Mouse (Mus musculus) inflammation-experienced regulatory T-cells, adult 16 weeks (primary cell): Measurements from ENCODE around the gene Myh3. TPM values are rescaled to one million over a fixed set of nuclear protein-coding genes. Genes with fewer than 3 reads are reported as not detected.

Source experiments
- polyA plus RNA-seq: library from polyadenylated mRNA; unstranded; fragments of 100-300 nt; shearing (Covaris generic); gene quantifications from one replicate; pipeline ENCODE4 v1.2.1, GENCODE M21; 2017

The Myh3 gene
- polyA plus RNA-seq: 1.3 TPM

GRCm38 (mm10) chr11:67078000-67078399 is at the start of gene Myh3:
TSS of gene Myh3 (plus strand) at chr11:67078300.

DNA sequence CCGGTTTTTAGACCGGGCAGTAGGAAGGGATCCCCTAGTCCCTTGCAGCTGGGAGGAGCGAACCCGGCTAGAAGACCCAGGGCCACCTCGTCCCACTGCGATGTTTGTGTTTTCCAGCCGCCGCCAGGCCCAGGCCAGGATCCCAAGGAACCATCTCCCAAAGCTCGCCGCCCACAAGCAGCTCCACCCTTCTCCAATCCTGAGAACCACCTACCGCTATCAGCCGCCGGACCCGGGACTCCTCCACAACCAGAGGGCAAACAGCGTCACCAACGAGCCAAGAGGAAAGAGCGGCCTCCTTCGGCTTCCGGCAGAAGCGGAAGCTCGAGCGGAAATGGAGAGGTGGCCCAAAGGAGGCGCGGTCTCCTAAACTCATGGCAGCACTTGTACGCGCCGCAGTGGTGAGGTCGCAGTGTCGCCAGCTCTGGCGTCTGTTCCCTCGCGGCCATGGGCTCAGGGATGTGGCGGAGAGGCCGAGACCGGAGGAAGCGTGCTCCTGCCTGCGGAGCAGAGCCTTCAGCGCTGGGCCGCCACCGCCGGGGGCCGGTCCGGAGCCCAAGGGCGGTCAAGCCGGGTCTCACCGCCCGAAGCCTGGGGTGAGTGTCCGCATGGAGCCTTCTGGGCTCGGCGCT is 25.7 kb upstream of the Myh3 start, which contains the start of the genes Adprm and Sco1:
Gene Adprm (minus strand): TSS at position 274 of the 632 bp plus-strand sequence.
Gene Sco1 (plus strand): TSS at position 350 of the 632 bp plus-strand sequence.

Other genes starting within 250 kb of the Myh3 start
- not detected for gene Pirt, start 166.3 kb upstream of the Myh3 start, polyA plus RNA-seq
- gene Tmem238l, start 121.7 kb upstream of the Myh3 start, polyA plus RNA-seq: not detected
- 1.3 TPM for gene Tmem220, start 53.1 kb upstream of the Myh3 start, polyA plus RNA-seq
- 75.5 TPM for gene Adprm, start 25.7 kb upstream of the Myh3 start, polyA plus RNA-seq
- 13.5 TPM for gene Sco1, start 25.6 kb upstream of the Myh3 start, polyA plus RNA-seq
- not detected for gene Myh2, start 92.7 kb downstream of the Myh3 start, polyA plus RNA-seq
- gene Myh1, start 121.8 kb downstream of the Myh3 start, polyA plus RNA-seq: not detected
- gene Myh4, start 159.7 kb downstream of the Myh3 start, polyA plus RNA-seq: not detected
- gene Myh8, start 198.8 kb downstream of the Myh3 start, polyA plus RNA-seq: not detected
- gene Myh13, start 243.4 kb downstream of the Myh3 start, polyA plus RNA-seq: not detected